Mouse (Mus musculus) CD4-positive helper T cell, adult 2 months (primary cell): ENCODE measurements around the gene Eif6.

Experiments
- DNase-seq: peaks from one replicate; pipeline ENCODE4 v3.0.0-alpha.2; 2012; ENCODE audit warnings: low read depth, missing footprints, low spot score

The Eif6 gene

DNA sequence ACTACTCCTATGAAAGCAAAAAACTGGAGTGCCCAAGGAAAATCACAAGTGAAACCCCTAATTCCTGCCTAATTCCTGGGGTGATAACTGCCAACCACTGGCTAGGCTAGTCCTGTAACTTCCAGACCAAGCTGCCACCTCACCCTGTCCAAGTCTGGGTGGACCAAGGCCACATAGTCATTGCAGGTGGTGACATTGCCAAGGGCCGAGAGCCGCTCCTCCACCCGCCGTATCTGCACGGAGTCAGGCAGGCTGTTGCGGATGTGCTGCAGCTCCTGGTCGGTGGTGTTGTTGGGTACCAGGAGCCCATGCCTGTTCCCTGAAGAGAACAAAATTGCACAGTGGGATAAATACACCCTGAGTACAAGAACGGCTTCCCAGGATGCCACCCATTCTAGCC is 3.0 kb downstream of the Eif6 start:
- no peak for DNase-seq

GRCm38 (mm10) chr2:155820779-155821178 is 5.9 kb downstream of the Eif6 start:
- DNase-seq: no peak

GRCm38 (mm10) chr2:155819449-155820251 is 7.1 kb downstream of the Eif6 start:
- no peak for DNase-seq

- DNase-seq: no peak
Observed at GRCm38 (mm10) chr2:155819392-155819448, 7.5 kb downstream of the Eif6 start, which contains the start of gene BC029722. Gene BC029722 (minus strand): TSS chr2:155819426.

DNA sequence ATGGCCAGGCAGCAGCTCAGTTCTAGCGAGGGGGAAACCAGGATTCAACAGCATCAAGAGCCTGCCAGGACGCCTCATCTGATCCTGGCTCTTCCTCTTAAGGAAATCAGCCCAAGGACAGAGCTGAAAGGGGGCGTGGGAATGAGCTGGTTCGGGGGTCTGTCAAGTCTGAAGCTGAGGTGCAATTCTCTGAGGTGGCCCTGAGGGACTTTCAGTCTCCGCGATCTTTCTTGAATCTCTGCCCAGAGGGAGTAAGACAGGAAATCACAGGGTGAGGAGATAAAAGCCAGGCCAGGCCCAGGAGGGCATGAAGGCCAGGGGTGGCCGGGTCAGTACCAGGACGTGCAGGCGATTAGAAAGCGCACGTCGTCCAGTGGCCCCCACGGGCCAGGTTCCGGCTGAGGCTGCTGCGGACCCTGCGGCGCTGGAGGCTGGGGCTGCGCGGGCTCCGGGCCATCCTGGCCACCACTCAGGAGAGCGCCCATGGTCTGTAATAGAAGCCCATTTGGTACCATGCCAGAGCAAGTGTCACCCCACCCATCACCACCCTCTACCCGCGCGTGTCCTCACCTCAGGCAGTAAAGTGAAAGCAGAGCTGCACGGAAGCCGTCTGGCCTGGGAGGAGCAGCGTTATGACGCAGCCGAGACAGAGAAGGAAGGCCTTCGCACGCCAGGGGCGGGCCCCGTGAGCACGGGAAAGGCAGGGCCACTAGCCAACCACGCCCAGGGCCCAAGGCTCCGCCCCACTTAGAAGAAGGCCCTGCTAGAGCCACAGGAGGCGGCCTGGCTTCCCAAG is 7.9 kb downstream of the Eif6 start:
- peak; percentile 98 for DNase-seq

DNA sequence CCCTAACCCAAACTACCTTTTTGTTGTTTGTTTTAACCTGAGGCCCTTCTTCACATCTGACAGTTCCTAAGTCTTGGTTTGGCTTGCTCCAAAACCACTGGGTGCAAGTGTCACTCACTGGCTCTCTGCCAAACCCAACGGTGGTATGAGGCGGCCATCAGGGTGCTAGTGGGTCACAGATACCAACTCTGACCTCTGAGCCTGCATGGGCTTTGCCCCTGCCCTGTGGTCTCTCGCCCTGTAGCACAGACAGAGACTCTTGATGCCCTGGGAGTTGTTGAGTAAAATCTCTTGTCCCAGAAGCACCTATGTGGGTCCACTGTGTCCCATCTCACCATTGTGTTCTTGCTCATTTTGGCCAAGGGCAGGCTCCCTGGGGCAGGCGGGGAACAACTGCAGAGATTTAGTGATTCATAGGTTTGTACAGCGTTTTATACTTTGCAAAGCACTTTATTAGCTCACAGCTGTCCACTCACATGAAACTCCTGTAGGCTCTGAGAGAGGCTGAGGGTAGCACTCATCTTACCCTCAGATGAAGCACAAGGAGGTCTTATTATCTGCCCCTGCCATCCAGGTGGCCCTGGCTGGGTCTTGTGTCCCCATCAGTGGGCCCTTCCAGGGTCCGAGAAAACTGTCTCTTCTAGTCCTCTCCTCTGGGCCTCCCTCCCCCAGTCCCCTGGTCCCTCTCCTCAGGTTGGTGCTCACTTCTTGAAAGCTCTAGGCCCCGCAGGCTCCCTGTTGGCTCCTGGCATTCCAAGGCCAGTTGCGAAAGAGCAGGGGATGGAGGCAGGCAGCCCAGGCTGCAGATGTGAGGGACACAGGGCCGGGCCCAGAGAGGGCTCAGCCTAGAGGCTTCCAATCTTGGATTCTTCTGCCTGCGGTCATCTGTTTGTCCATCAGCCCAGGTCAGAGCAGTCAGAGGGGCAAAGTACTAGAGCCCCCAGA is 9.2 kb downstream of the Eif6 start:
- no peak for DNase-seq

GRCm38 (mm10) chr2:155816179-155816578 is 10.5 kb downstream of the Eif6 start:
- no peak for DNase-seq

GRCm38 (mm10) chr2:155814829-155815228 is 11.9 kb downstream of the Eif6 start:
- no peak for DNase-seq

DNA sequence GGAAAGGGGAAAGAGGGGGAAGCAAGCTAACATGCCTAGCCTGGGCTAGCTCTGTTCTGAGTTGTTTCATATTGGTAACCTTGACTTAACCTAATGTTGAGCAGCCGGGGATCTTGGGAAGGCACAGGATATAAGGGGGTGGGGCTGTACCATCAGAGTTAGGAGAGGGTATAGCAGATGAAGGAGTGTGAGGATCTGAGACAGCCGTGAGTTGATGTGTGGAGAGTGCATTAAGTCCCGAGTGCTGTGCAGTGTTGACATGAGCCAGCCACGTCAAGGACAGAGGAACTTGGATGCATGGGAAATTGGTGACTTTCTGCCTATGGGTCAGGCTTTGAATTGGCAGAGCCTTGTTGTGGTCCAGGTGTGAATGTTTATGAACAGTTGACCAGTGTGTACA is 14.1 kb downstream of the Eif6 start:
- DNase-seq: no peak

DNA sequence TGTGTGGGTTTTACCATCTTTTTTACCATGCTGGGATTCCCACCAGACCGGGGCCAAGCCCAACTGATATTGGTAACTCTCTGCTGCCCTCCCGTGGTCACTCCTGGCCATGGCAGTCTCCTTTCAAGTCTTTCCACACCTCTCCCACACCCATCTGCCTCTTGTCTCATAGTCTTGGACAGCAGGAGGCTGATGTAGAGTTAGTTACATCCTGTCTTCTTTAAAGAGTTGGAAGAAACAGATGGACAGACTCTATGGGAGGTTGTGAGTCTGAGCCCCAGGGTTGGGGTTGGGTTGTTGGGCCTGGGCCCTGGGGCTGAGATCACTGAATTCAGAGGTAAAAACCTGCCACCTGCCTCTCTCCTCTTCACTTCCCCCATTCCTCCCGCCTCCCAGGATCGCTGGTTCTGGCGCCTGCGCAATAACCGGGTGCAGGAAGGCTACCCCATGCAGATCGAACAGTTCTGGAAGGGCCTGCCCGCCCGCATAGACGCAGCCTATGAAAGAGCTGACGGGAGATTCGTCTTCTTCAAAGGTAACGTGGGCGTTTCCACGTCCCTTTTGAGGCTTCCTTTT is 14.8 kb downstream of the Eif6 start:
- DNase-seq: peak; percentile 83

DNA sequence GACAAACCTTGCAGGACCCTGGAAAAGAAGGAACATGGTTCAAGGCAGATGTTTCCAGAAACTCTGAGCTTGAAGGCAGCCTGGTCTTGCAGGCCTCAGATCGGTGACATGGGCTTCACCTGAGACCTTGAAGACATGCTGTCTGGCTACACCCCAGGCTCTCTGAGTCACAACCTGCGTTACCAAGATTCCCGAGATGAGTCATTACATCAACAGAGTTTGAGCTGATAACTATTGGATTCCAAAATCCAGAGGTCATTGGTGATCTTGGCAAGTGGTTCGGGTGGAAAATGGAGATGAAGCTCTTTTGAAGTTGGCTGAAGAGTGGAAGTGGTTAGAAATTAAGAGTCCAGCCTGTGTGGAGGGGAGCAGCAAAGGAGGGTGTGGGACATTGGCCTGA is 17.1 kb downstream of the Eif6 start:
- no peak for DNase-seq

GRCm38 (mm10) chr2:155807408-155807807 is 19.3 kb downstream of the Eif6 start:
- DNase-seq: no peak

- DNase-seq: no peak
Observed at GRCm38 (mm10) chr2:155806548-155806947, 20.2 kb downstream of the Eif6 start.

DNA sequence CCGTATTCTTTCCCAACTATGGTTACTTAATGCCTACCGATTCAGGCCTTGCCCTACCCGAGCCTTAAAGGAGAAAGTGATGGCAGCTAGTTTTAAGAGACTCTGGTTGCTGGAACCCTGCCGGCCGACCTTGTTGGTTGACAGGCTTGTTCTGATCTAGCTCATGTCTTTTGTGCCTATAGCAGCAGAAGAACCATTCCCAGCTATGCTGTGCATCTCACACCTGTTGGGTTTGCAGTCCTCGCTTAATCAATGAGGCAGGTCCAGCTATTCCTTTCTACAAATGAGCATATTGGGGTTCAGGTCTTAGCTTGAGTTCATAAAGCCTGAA is 20.8 kb downstream of the Eif6 start:
- no peak for DNase-seq

- no peak for DNase-seq
Observed at GRCm38 (mm10) chr2:155805231-155805924, 21.3 kb downstream of the Eif6 start.

DNA sequence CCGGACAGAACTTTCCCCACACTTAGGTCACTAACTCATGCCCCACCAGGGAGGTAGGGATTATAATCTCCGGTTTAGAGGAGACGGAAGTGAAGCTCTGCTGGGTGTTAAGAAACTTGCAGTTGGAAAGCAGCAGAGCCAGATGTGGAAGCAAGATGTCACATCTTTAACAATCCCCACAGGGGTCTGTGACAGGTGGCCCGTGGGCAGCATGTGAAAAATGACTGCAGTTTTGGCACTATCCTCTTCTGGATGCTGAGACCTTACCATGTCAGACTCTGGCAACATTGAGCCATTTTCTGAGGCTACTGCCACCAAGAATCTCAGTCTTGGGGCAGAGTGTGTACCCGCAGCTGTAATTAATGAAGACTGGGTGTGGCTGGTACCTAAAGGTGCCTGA is 22.7 kb downstream of the Eif6 start:
- no peak for DNase-seq

GRCm38 (mm10) chr2:155802761-155803160 is 24.0 kb downstream of the Eif6 start:
- DNase-seq: no peak

DNA sequence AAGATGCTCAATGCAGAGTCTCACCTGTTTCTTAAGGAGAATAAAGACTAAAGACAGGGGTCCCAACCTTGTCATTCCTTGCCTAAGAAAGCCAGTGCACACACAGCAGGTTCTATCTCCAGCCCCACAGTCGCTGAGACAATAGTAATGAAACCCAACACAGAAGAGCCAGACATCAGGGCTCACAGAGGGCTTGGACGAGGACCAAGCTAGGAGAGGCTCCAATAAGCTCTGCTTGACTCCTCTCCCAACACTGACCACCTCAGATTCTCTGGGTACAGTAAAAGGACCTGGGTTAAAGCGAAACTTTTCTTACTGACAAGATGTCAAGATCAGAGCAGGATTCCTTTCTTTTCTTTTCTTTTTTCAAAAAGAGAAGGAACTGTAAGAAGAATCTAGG is 28.1 kb downstream of the Eif6 start:
- no peak for DNase-seq

DNA sequence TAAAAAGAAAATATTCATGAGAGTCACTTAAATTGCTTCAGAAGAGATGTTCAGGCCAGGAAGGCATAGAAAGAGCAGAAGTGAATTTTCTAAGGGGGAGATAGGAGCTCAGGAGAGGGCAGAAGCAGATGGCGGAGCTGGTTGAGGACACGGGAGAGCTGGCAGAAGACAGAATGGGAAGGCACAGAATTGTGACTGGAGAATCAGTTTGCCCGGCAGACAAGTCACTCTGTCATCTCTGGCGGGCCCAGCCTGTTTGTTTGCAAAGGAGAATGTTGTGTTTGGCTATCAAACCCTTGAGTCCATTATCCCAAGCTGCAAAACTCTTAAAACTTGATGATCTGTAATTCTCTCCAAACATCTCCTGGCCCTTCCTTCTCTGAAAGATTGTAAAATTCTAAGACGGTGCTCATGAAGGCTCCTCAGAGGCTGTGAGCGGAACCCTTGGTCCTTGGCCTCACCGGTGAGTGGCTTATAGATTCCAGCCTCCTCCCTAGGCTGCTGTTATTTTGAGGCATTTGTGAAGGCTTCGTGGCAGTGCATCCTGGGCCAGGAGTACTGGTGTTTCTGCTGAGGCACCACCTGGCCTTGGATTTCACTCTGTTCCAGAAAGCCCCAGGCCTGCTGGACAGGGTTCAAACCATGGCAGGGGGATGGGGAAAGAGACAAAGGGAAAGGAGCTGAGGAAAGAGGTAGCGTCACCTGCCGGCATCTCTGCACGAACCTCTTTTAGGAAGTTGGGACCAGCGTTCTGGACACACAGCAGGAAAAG is 31.9 kb downstream of the Eif6 start:
- no peak for DNase-seq

DNA sequence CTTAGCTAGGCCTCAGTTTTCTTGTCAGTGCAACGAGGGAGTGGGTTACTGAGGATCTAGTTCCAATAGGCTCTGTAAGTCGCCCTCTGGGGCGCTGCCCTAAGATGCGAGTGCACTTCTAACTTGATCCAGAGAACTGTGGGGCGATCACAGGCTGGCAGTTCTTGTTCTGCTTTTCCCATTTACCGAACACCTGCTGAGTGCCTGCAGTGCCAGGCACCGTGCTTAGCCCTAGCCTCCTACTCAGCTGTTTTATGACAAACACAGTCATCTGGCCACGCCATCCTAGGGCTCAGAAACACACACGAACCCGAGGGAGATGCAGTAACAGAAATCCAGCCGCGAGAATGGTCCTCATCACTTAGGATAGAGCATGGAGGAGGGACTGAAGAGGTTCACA is 33.8 kb downstream of the Eif6 start:
- DNase-seq: no peak
